Mouse (Mus musculus) layer of hippocampus, adult 9-10 months (tissue): ENCODE measurements at regions not wholly inside any gene's neighbourhood (a gene's known extent, or its start where the extent isn't known, plus 50 kb on each side); places are given as distances from the start of the nearest gene placed in this dataset.

Experiments used
- DNase-seq: peaks from one replicate; pipeline ENCODE4 v3.0.0; 2022; ENCODE audit warnings: low spot score

DNA sequence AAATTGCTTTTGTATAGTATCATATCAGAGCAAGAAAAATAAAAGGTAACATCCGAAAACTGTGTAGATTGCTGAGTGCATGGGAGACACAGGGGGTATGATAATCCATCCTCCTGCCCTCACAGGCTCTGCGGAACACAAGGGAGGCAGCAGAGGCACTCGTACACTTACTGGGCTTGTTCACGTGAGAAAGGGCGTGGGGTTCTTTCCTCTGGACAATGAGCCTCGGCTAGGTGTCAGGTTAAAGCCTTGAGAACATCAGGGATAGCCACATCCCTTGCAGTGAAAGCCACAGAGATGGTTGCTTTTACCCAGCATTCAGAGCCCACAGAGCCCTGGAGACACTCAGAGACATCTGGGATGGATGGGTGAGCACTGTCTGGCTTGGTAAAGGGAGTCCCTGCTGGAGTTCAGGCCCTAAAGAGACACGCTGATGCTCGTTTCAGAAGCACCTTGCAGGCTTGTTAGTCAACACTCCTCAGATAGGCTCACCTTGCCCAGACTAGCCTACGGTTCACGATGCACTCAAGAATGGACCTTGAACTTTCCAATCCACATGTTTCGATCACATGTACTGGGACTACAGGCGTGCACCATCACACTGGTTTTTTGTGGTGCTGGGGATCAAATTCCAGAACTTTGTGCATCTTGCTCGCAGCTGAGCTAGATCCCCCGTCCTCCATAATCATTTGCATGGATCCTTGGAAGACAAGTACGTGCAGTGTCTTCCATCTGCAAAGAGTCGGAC lies 83.5 kb upstream of the Spin1 start:
- DNase-seq = no peak

- no peak for DNase-seq
These were observed 82.9 kb upstream of the Spin1 start for GRCm38 (mm10) chr13:51017727-51018321.

GRCm38 (mm10) chr13:51018366-51018765 lies 82.3 kb upstream of the Spin1 start:
- no peak for DNase-seq

DNA sequence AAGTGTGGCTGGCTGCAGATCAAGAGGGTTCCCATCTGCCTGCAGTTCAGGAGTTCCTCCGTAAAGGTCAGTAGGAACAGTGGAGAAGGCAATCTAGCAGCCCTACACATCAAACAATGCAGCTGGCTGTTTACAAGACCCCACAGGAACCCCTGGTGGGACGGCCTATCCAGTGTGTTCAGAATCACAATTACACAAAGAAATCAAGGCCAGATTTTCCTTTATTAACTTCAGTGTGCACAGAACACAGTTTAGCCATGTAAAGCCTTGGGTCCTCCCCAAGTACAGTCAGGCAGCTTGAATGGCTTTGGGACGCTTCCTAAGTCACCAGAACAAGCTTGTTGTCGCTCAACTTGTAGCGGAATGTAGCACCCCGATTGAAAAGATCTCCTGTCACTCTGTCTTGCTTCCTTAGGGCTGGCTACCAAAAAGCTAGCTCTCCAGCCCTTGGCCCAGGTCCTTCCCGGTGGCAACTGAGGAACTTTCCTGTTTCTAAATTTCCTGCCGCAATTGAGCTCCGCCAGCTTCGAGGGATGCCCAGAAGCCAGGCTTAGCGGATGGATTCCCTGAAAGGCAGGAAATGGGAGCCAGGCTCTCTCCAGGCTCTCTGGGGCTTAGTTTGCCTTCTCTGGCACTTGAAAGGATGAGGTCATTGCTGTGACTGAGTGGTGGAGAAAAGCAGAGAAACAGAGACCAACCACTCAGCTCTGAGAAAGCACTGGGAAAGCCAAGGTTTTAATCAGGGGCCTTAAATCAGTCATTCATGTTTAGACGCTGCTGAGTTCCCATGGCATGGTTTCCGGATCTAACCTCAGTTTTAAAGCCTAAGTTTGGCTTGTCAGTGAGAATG lies 78.1 kb upstream of the Spin1 start:
- no peak for DNase-seq

- DNase-seq = no peak
These were observed 77.4 kb upstream of the Spin1 start for GRCm38 (mm10) chr13:51023271-51023670.

GRCm38 (mm10) chr13:51026311-51026918 lies 74.3 kb upstream of the Spin1 start:
- DNase-seq = no peak

- DNase-seq = no peak
These were observed 62.7 kb upstream of the Spin1 start for GRCm38 (mm10) chr13:51037850-51038450.

- no peak for DNase-seq
These were observed 61.7 kb upstream of the Spin1 start for GRCm38 (mm10) chr13:51038955-51039354.

DNA sequence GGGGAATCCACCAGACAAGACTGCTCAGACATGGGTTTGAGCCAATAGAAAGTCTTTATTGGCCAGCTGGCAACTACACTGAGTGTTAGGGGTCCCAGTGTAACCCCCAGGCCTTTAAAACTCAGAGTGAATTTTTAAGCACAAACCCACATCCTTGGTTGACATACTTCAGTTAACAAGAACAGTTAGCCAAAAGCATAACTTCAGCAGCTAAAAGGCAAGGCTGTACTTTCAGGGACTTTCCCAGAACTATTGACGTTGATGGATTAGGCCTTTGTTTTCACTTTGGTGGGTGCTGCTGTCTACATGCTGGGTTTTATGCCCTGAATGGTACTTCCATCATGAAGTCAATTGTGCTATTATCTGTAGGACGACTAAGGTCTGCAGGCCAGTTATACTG lies 59.6 kb upstream of the Spin1 start:
- no peak for DNase-seq

- DNase-seq = no peak
These were observed 57.7 kb upstream of the Spin1 start for GRCm38 (mm10) chr13:51042881-51043402.
